Mouse (Mus musculus): ENCODE results near the gene Bspry. TPM values are rescaled to one million over a fixed set of nuclear protein-coding genes. Genes with fewer than 3 reads are reported as not detected.

Gene Bspry
- polyA plus RNA-seq (2015; fragmentation: Nextera tagmentation; extraction: Ambion mirVana) = 0.85 and 1.1 TPM in 2 replicates

- no peak within 1 kb of the TSS for H3K27ac ChIP-seq (ENCODE audit: low read length)
Measured at GRCm38 (mm10) chr4:62479937-62480708, at the start of gene Bspry. TSS of gene Bspry (plus strand) at chr4:62480053.

GRCm38 (mm10) chr4:62430678-62431077 lies 49.2 kb upstream of the Bspry start:
- no peaks in the 10 kb centered on the region for H3K27me3 ChIP-seq (ENCODE audit: control insufficient read depth, insufficient read depth, low read depth, low read length)
- H3K4me1 ChIP-seq (ENCODE audit: control insufficient read depth, insufficient read depth, low read length) = no peaks in the 10 kb centered on the region
- ATAC-seq = no peak
- no peak overlapping the region for H3K9ac ChIP-seq (ENCODE audit: low read depth, low read length)
- no peak overlapping the region for H3K4me3 ChIP-seq (ENCODE audit: low read depth, low read length)
- no peaks in the 10 kb centered on the region for H3K9me3 ChIP-seq (replicated peaks; ENCODE audit: control insufficient read depth, low read length, poor library complexity, severe bottlenecking)
- peaks cover 3% of the 10 kb centered on the region; the same call in 1 of the 2 replicates for H3K36me3 ChIP-seq (ENCODE audit: control insufficient read depth, insufficient read depth, low read length)
- no peak overlapping the region for H3K4me2 ChIP-seq (ENCODE audit: low read length)
- no peak overlapping the region for H3K27ac ChIP-seq (ENCODE audit: low read length)

More at GRCm38 (mm10) chr4:62479937-62480708, at the start of gene Bspry:
- H3K9ac ChIP-seq (ENCODE audit: low read depth, low read length) = 0 out of 2 replicates have a peak within 1 kb of the TSS, but pooled peaks have one; percentile 21
- WGBS = 2% methylated on average over 71 of the region's 71 CpGs
- peak within 1 kb of the TSS; percentile 48 for H3K4me3 ChIP-seq (ENCODE audit: low read depth, low read length)
- peak; percentile 78 for ATAC-seq
- no peaks in the 10 kb centered on the region for H3K36me3 ChIP-seq (ENCODE audit: control insufficient read depth, insufficient read depth, low read length)
- H3K4me1 ChIP-seq (ENCODE audit: control insufficient read depth, insufficient read depth, low read length) = peaks cover 8% of the 10 kb centered on the region
- H3K9me3 ChIP-seq (replicated peaks; ENCODE audit: control insufficient read depth, low read length, poor library complexity, severe bottlenecking) = no peaks in the 10 kb centered on the region
- peaks cover 5% of the 10 kb centered on the region for H3K27me3 ChIP-seq (ENCODE audit: control insufficient read depth, insufficient read depth, low read depth, low read length)
- H3K4me2 ChIP-seq (ENCODE audit: low read length) = peak within 1 kb of the TSS; percentile 84

- H3K4me3 ChIP-seq (ENCODE audit: low read depth, low read length) = no peak overlapping the region
- H3K27me3 ChIP-seq (ENCODE audit: control insufficient read depth, insufficient read depth, low read depth, low read length) = no peaks in the 10 kb centered on the region
- H3K36me3 ChIP-seq (ENCODE audit: control insufficient read depth, insufficient read depth, low read length) = no peaks in the 10 kb centered on the region
- WGBS = 87% methylated on average over 4 of the region's 4 CpGs
- H3K9me3 ChIP-seq (replicated peaks; ENCODE audit: control insufficient read depth, low read length, poor library complexity, severe bottlenecking) = no peaks in the 10 kb centered on the region
- H3K9ac ChIP-seq (ENCODE audit: low read depth, low read length) = no peak overlapping the region
- no peaks in the 10 kb centered on the region for H3K4me1 ChIP-seq (ENCODE audit: control insufficient read depth, insufficient read depth, low read length)
- H3K4me2 ChIP-seq (ENCODE audit: low read length) = no peak overlapping the region
- ATAC-seq = no peak
- H3K27ac ChIP-seq (ENCODE audit: low read length) = no peak overlapping the region
Measured at GRCm38 (mm10) chr4:62431522-62431921, 48.3 kb upstream of the Bspry start.

GRCm38 (mm10) chr4:62433939-62434870 lies 45.6 kb upstream of the Bspry start:
- no peak overlapping the region for H3K4me2 ChIP-seq (ENCODE audit: low read length)
- no peaks in the 10 kb centered on the region for H3K9me3 ChIP-seq (replicated peaks; ENCODE audit: control insufficient read depth, low read length, poor library complexity, severe bottlenecking)
- ATAC-seq = no peak
- H3K4me1 ChIP-seq (ENCODE audit: control insufficient read depth, insufficient read depth, low read length) = no peaks in the 10 kb centered on the region
- 86% methylated on average over 7 of the region's 7 CpGs for WGBS
- no peak overlapping the region for H3K27ac ChIP-seq (ENCODE audit: low read length)
- no peak overlapping the region for H3K9ac ChIP-seq (ENCODE audit: low read depth, low read length)
- H3K4me3 ChIP-seq (ENCODE audit: low read depth, low read length) = no peak overlapping the region
- no peaks in the 10 kb centered on the region for H3K36me3 ChIP-seq (ENCODE audit: control insufficient read depth, insufficient read depth, low read length)
- H3K27me3 ChIP-seq (ENCODE audit: control insufficient read depth, insufficient read depth, low read depth, low read length) = no peaks in the 10 kb centered on the region

- H3K4me2 ChIP-seq (ENCODE audit: low read length) = no peak within 1 kb of the TSS
- 81% methylated on average over 6 of the region's 6 CpGs for WGBS
Measured at GRCm38 (mm10) chr4:62435081-62435480, 44.8 kb upstream of the Bspry start, which contains the start of gene Rnf183. TSS of gene Rnf183 (minus strand) at chr4:62435252.

GRCm38 (mm10) chr4:62437256-62437778 lies 42.5 kb upstream of the Bspry start:
- H3K9me3 ChIP-seq (replicated peaks; ENCODE audit: control insufficient read depth, low read length, poor library complexity, severe bottlenecking) = no peaks in the 10 kb centered on the region
- H3K4me3 ChIP-seq (ENCODE audit: low read depth, low read length) = no peak overlapping the region
- H3K27ac ChIP-seq (ENCODE audit: low read length) = no peak overlapping the region
- H3K4me1 ChIP-seq (ENCODE audit: control insufficient read depth, insufficient read depth, low read length) = no peaks in the 10 kb centered on the region
- H3K9ac ChIP-seq (ENCODE audit: low read depth, low read length) = no peak overlapping the region
- no peak for ATAC-seq
- no peaks in the 10 kb centered on the region for H3K27me3 ChIP-seq (ENCODE audit: control insufficient read depth, insufficient read depth, low read depth, low read length)
- H3K4me2 ChIP-seq (ENCODE audit: low read length) = no peak overlapping the region
- 94% methylated on average over 3 of the region's 3 CpGs for WGBS
- no peaks in the 10 kb centered on the region for H3K36me3 ChIP-seq (ENCODE audit: control insufficient read depth, insufficient read depth, low read length)

More at GRCm38 (mm10) chr4:62435081-62435480, 44.8 kb upstream of the Bspry start, which contains the start of gene Rnf183:
- no peaks in the 10 kb centered on the region for H3K36me3 ChIP-seq (ENCODE audit: control insufficient read depth, insufficient read depth, low read length)
- no peaks in the 10 kb centered on the region for H3K4me1 ChIP-seq (ENCODE audit: control insufficient read depth, insufficient read depth, low read length)
- no peak for ATAC-seq
- no peak within 1 kb of the TSS for H3K9ac ChIP-seq (ENCODE audit: low read depth, low read length)
- no peaks in the 10 kb centered on the region for H3K27me3 ChIP-seq (ENCODE audit: control insufficient read depth, insufficient read depth, low read depth, low read length)
- no peak within 1 kb of the TSS for H3K4me3 ChIP-seq (ENCODE audit: low read depth, low read length)
- no peak within 1 kb of the TSS for H3K27ac ChIP-seq (ENCODE audit: low read length)
- no peaks in the 10 kb centered on the region for H3K9me3 ChIP-seq (replicated peaks; ENCODE audit: control insufficient read depth, low read length, poor library complexity, severe bottlenecking)

GRCm38 (mm10) chr4:62437871-62438270 lies 42.0 kb upstream of the Bspry start:
- Histone ChIP-seq H3K36me3 (ENCODE audit: control insufficient read depth, insufficient read depth, low read length) (no peaks in the 10 kb centered on the region), H3K4me2 (ENCODE audit: low read length) (no peak overlapping the region), H3K4me1 (ENCODE audit: control insufficient read depth, insufficient read depth, low read length) (no peaks in the 10 kb centered on the region), H3K4me3 (ENCODE audit: low read depth, low read length) (no peak overlapping the region), H3K27me3 (ENCODE audit: control insufficient read depth, insufficient read depth, low read depth, low read length) (no peaks in the 10 kb centered on the region), H3K9ac (ENCODE audit: low read depth, low read length) (no peak overlapping the region), H3K9me3 (replicated peaks; ENCODE audit: control insufficient read depth, low read length, poor library complexity, severe bottlenecking) (no peaks in the 10 kb centered on the region), H3K27ac (ENCODE audit: low read length) (no peak overlapping the region)
- ATAC-seq = no peak
- 85% methylated on average over 7 of the region's 7 CpGs for WGBS

- no peak overlapping the region for H3K4me3 ChIP-seq (ENCODE audit: low read depth, low read length)
- H3K4me1 ChIP-seq (ENCODE audit: control insufficient read depth, insufficient read depth, low read length) = no peaks in the 10 kb centered on the region
- 74% methylated on average over 4 of the region's 4 CpGs for WGBS
- H3K9ac ChIP-seq (ENCODE audit: low read depth, low read length) = no peak overlapping the region
- no peaks in the 10 kb centered on the region for H3K9me3 ChIP-seq (replicated peaks; ENCODE audit: control insufficient read depth, low read length, poor library complexity, severe bottlenecking)
- H3K27ac ChIP-seq (ENCODE audit: low read length) = no peak overlapping the region
- no peak for ATAC-seq
- no peaks in the 10 kb centered on the region for H3K27me3 ChIP-seq (ENCODE audit: control insufficient read depth, insufficient read depth, low read depth, low read length)
- H3K4me2 ChIP-seq (ENCODE audit: low read length) = no peak overlapping the region
- H3K36me3 ChIP-seq (ENCODE audit: control insufficient read depth, insufficient read depth, low read length) = no peaks in the 10 kb centered on the region
Measured at GRCm38 (mm10) chr4:62439793-62440192, 40.1 kb upstream of the Bspry start.

All from midbrain, embryonic 16.5 days (tissue).